Mouse (Mus musculus): Measurements from ENCODE around the gene Zfp446. TPM values are rescaled to one million over a fixed set of nuclear protein-coding genes. Genes with fewer than 3 reads are reported as not detected.

Zfp446 gene
- polyA plus RNA-seq, 1 experiment from 2014 or later: 15.7 TPM

- ATAC-seq (ENCODE audit: low FRiP score): peak; percentile 76
- H3K4me3 ChIP-seq (replicated peaks): peak overlapping the region; percentile 39
- WGBS: 4% methylated on average over 29 of the region's 29 CpGs
Measured at GRCm38 (mm10) chr7:12961511-12962141, 16.0 kb upstream of the Zfp446 start.

GRCm38 (mm10) chr7:12965678-12966091, 12.0 kb upstream of the Zfp446 start, which contains the start of gene Zfp324:
TSS of gene Zfp324 (plus strand) at chr7:12965838.
- Histone ChIP-seq H3K9ac (peak within 1 kb of the TSS; percentile 92), H3K4me2 (peak within 1 kb of the TSS; percentile 90), H3K9me3 (no peaks in the 10 kb centered on the region), H3K4me1 (peaks cover 30% of the 10 kb centered on the region), H3K27me3 (no peaks in the 10 kb centered on the region), H3K27ac (peak within 1 kb of the TSS; percentile 90), H3K36me3 (replicated peaks) (peaks cover 22% of the 10 kb centered on the region), H3K4me3 (replicated peaks) (peak within 1 kb of the TSS; percentile 68)
- ATAC-seq (ENCODE audit: low FRiP score): peak; percentile 95
- WGBS: under 1% methylated on average over 23 of the region's 23 CpGs

More at GRCm38 (mm10) chr7:12961511-12962141, 16.0 kb upstream of the Zfp446 start:
- no peaks in the 10 kb centered on the region for H3K9me3 ChIP-seq
- H3K27me3 ChIP-seq: no peaks in the 10 kb centered on the region
- no peaks in the 10 kb centered on the region for H3K36me3 ChIP-seq (replicated peaks)
- H3K9ac ChIP-seq: peak overlapping the region; percentile 56
- peak overlapping the region; percentile 61 for H3K4me2 ChIP-seq
- H3K27ac ChIP-seq: peak overlapping the region; percentile 78
- peaks cover 18% of the 10 kb centered on the region for H3K4me1 ChIP-seq

GRCm38 (mm10) chr7:12966104-12966845, 11.4 kb upstream of the Zfp446 start:
- ATAC-seq (ENCODE audit: low FRiP score): peak; percentile 57
- Histone ChIP-seq H3K36me3 (replicated peaks) (peaks cover 28% of the 10 kb centered on the region), H3K4me1 (peaks cover 28% of the 10 kb centered on the region), H3K27me3 (no peaks in the 10 kb centered on the region), H3K4me3 (replicated peaks) (peak overlapping the region; percentile 68), H3K27ac (peak overlapping the region; percentile 90), H3K4me2 (peak overlapping the region; percentile 90), H3K9me3 (no peaks in the 10 kb centered on the region), H3K9ac (peak overlapping the region; percentile 92)
- 1% methylated on average over 29 of the region's 29 CpGs for WGBS

- no peak for ATAC-seq (ENCODE audit: low FRiP score)
- WGBS: 95% methylated on average over 25 of the region's 25 CpGs
Measured at GRCm38 (mm10) chr7:12970906-12971305, 6.7 kb upstream of the Zfp446 start.

GRCm38 (mm10) chr7:12978931-12979722, 1.5 kb downstream of the Zfp446 start:
- Histone ChIP-seq H3K36me3 (replicated peaks) (0 out of 2 replicates have a peak, but pooled peaks cover 5% of the 10 kb centered on the region), H3K9me3 (no peaks in the 10 kb centered on the region), H3K27me3 (no peaks in the 10 kb centered on the region), H3K27ac (no peak overlapping the region), H3K4me1 (peaks cover 16% of the 10 kb centered on the region), H3K4me2 (peak overlapping the region; percentile 66), H3K9ac (peak overlapping the region; percentile 65; the same call in 1 of the 2 replicates), H3K4me3 (replicated peaks) (peak overlapping the region; percentile 63)
- WGBS: 92% methylated on average over 18 of the region's 18 CpGs
- no peak for ATAC-seq (ENCODE audit: low FRiP score)

More at GRCm38 (mm10) chr7:12970906-12971305, 6.7 kb upstream of the Zfp446 start:
- Histone ChIP-seq H3K27me3 (no peaks in the 10 kb centered on the region), H3K9ac (no peak overlapping the region), H3K4me3 (replicated peaks) (no peak overlapping the region), H3K4me2 (no peak overlapping the region), H3K4me1 (peaks cover 17% of the 10 kb centered on the region), H3K9me3 (no peaks in the 10 kb centered on the region), H3K27ac (no peak overlapping the region), H3K36me3 (replicated peaks) (peaks cover 43% of the 10 kb centered on the region)

GRCm38 (mm10) chr7:12979776-12980175, 2.1 kb downstream of the Zfp446 start:
- Histone ChIP-seq H3K4me2 (no peak overlapping the region), H3K27me3 (no peaks in the 10 kb centered on the region), H3K4me3 (replicated peaks) (no peak overlapping the region), H3K27ac (no peak overlapping the region), H3K4me1 (peaks cover 16% of the 10 kb centered on the region), H3K9ac (no peak overlapping the region), H3K36me3 (replicated peaks) (0 out of 2 replicates have a peak, but pooled peaks cover 5% of the 10 kb centered on the region), H3K9me3 (no peaks in the 10 kb centered on the region)
- ATAC-seq (ENCODE audit: low FRiP score): no peak
- 76% methylated on average over 6 of the region's 6 CpGs for WGBS

GRCm38 (mm10) chr7:12980291-12980690, 2.6 kb downstream of the Zfp446 start:
- no peak overlapping the region for H3K4me3 ChIP-seq (replicated peaks)
- no peak overlapping the region for H3K9ac ChIP-seq
- H3K4me2 ChIP-seq: no peak overlapping the region
- no peak for ATAC-seq (ENCODE audit: low FRiP score)
- H3K27ac ChIP-seq: no peak overlapping the region
- no peaks in the 10 kb centered on the region for H3K9me3 ChIP-seq
- H3K4me1 ChIP-seq: peaks cover 16% of the 10 kb centered on the region
- no peaks in the 10 kb centered on the region for H3K27me3 ChIP-seq
- H3K36me3 ChIP-seq (replicated peaks): 0 out of 2 replicates have a peak, but pooled peaks cover 5% of the 10 kb centered on the region
- 91% methylated on average over 7 of the region's 7 CpGs for WGBS

GRCm38 (mm10) chr7:12985724-12986123, 8.1 kb downstream of the Zfp446 start:
- Histone ChIP-seq H3K4me1 (no peaks in the 10 kb centered on the region), H3K27ac (no peak overlapping the region), H3K4me2 (no peak overlapping the region), H3K27me3 (no peaks in the 10 kb centered on the region), H3K9me3 (no peaks in the 10 kb centered on the region), H3K36me3 (replicated peaks) (0 out of 2 replicates have a peak, but pooled peaks cover 5% of the 10 kb centered on the region), H3K4me3 (replicated peaks) (no peak overlapping the region), H3K9ac (no peak overlapping the region)
- no peak for ATAC-seq (ENCODE audit: low FRiP score)
- WGBS: 80% methylated on average over 1 of the region's 1 CpGs

GRCm38 (mm10) chr7:12986906-12987305, 9.3 kb downstream of the Zfp446 start:
- Histone ChIP-seq H3K36me3 (replicated peaks) (0 out of 2 replicates have a peak, but pooled peaks cover 5% of the 10 kb centered on the region), H3K9ac (no peak overlapping the region), H3K27me3 (no peaks in the 10 kb centered on the region), H3K4me2 (no peak overlapping the region), H3K4me3 (replicated peaks) (no peak overlapping the region), H3K9me3 (no peaks in the 10 kb centered on the region), H3K27ac (no peak overlapping the region), H3K4me1 (no peaks in the 10 kb centered on the region)
- 85% methylated on average over 8 of the region's 8 CpGs for WGBS
- ATAC-seq (ENCODE audit: low FRiP score): no peak

GRCm38 (mm10) chr7:12987409-12988189, 10.0 kb downstream of the Zfp446 start:
- H3K4me1 ChIP-seq: no peaks in the 10 kb centered on the region
- ATAC-seq (ENCODE audit: low FRiP score): no peak
- H3K27ac ChIP-seq: no peak overlapping the region
- H3K4me3 ChIP-seq (replicated peaks): no peak overlapping the region
- 87% methylated on average over 8 of the region's 8 CpGs for whole genome bisulfite sequencing
- no peak overlapping the region for H3K9ac ChIP-seq
- H3K36me3 ChIP-seq (replicated peaks): 0 out of 2 replicates have a peak, but pooled peaks cover under 1% of the 10 kb centered on the region
- no peaks in the 10 kb centered on the region for H3K9me3 ChIP-seq
- no peaks in the 10 kb centered on the region for H3K27me3 ChIP-seq
- no peak overlapping the region for H3K4me2 ChIP-seq

- no peak overlapping the region for H3K4me3 ChIP-seq (replicated peaks)
- H3K27me3 ChIP-seq: 0 out of 2 replicates have a peak, but pooled peaks cover 4% of the 10 kb centered on the region
- H3K9ac ChIP-seq: no peak overlapping the region
- no peaks in the 10 kb centered on the region for H3K36me3 ChIP-seq (replicated peaks)
- H3K27ac ChIP-seq: no peak overlapping the region
- H3K4me2 ChIP-seq: no peak overlapping the region
- H3K4me1 ChIP-seq: no peaks in the 10 kb centered on the region
- 11% methylated on average over 3 of the region's 3 CpGs for WGBS
- H3K9me3 ChIP-seq: no peaks in the 10 kb centered on the region
- ATAC-seq (ENCODE audit: low FRiP score): no peak
Measured at GRCm38 (mm10) chr7:12992222-12992621, 14.6 kb downstream of the Zfp446 start.
